Mouse (Mus musculus) megakaryocyte, embryonic 14.5 days (primary cell): ENCODE measurements at regions not wholly inside any gene's neighbourhood (a gene's known extent, or its start where the extent isn't known, plus 50 kb on each side); places are given as distances from the start of the nearest gene placed in this dataset.

ENCODE experiments used
- FLI1 ChIP-seq: IDR thresholded peaks from 2 replicates; pipeline ENCODE4 v1.6.1; 2012; ENCODE audit warnings: low read length, inconsistent platforms, mixed read lengths
- GATA1 ChIP-seq: IDR thresholded peaks from 3 replicates; pipeline ENCODE4 v1.6.1; 2012; ENCODE audit warnings: mixed read lengths, low read length, inconsistent platforms, borderline replicate concordance

DNA sequence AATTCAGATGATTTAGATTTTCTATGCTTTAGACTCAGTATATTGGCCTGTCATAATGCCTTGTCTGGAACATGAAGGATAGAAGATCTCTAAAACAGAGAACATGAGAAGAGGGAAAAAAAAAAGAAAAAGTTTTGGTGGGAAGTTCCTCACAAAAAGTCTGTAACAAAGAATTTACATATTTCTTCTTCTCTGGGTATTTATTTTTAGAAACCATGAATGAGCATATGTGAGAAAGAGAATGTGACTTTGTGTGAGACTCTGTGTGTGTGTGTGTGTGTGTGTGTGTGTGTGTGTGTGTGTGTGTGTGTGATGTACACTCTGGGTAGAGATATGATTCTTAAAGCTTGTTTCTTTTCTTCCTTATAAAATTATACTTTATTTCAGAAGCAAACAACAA, 109.9 kb downstream of the Arl4a start:
- TF ChIP-seq GATA1 = no peak
- TF ChIP-seq FLI1 = no peak
